Mouse (Mus musculus) inflammation-experienced regulatory T-cells (primary cell): ENCODE data around the gene Plekhg1. TPM values are rescaled to one million over a fixed set of nuclear protein-coding genes. Genes with fewer than 3 reads are reported as not detected.

Experiments used
- polyA plus RNA-seq, 2 experiments: library from polyadenylated mRNA; unstranded; fragments of 100-300 nt; shearing (Covaris generic); gene quantifications; one replicate each; pipeline ENCODE4 v1.2.1; 2017

The Plekhg1 gene
- polyA plus RNA-seq: 1 to 10 TPM; 1.0 to 1.5 TPM

GRCm38 (mm10) chr10:3740148-3740503 lies at the start of gene Plekhg1:
Gene Plekhg1, plus strand, starts transcription at chr10:3740364.

GRCm38 (mm10) chr10:3972981-3973588 lies 232.9 kb downstream of the Plekhg1 start, which contains the start of gene Mthfd1l:
Gene Mthfd1l, plus strand, starts transcription at chr10:3973118.

Other genes with a start within 250 kb of the Plekhg1 start
- gene Iyd, start 200.1 kb upstream of the Plekhg1 start, polyA plus RNA-seq: not detected
- gene Mthfd1l, start 232.8 kb downstream of the Plekhg1 start, polyA plus RNA-seq: 10 to 100 TPM; 28.3 to 33.2 TPM